Mouse (Mus musculus) cortical plate, adult 2 months (tissue): Measurements from ENCODE around the gene Cspg4.

ENCODE experiments used
- CTCF ChIP-seq: fragments of 200-500 bp; IDR thresholded peaks from 2 replicates; pipeline ENCODE4 v1.5.1; 2011; ENCODE audit warnings: mild to moderate bottlenecking, control low read depth, low read length; ENCODE audit not compliant: insufficient read depth; ENCODE audit errors: extremely low read depth
- POLR2A ChIP-seq: fragments of 200-500 bp; IDR thresholded peaks from 2 replicates; pipeline ENCODE4 v1.6.1; 2011; ENCODE audit warnings: mild to moderate bottlenecking, low read length, control low read depth; ENCODE audit not compliant: insufficient read depth; ENCODE audit errors: extremely low read depth

- TF ChIP-seq POLR2A (no peak), CTCF (no peak)
These were observed 6.4 kb downstream of the Cspg4 start for GRCm38 (mm10) chr9:56871191-56871590.
